Mouse (Mus musculus) stomach, embryonic 15.5 days (tissue): Measurements from ENCODE around the gene Pld1. TPM values are rescaled to one million over a fixed set of nuclear protein-coding genes. Genes with fewer than 3 reads are reported as not detected.
A peak's percentile ranks its signal among the peaks of the same experiment; 100 is the strongest.

Experiments used
- ATAC-seq: fragments of 200-750 bp; cut with Nextera tagmentation; 2 replicates; pipeline ENCODE4 v1.8.0; 2017; ENCODE audit warnings: low read depth, moderate number of reproducible peaks, moderate TSS enrichment; ENCODE audit not compliant: insufficient read depth, low FRiP score
- H3K27ac ChIP-seq: fragments of 300-500 bp; sonication (generic); 2 replicates; pipeline ENCODE4 v1.5.1; 2015; ENCODE audit warnings: mild to moderate bottlenecking, inconsistent platforms
- H3K27me3 ChIP-seq: fragments of 300-500 bp; sonication (generic); replicated peaks from 2 replicates; pipeline ENCODE4 v1.6.1; 2015; ENCODE audit warnings: inconsistent platforms
- H3K36me3 ChIP-seq: fragments of 300-500 bp; sonication (generic); 2 replicates; pipeline ENCODE4 v1.6.1; 2015; ENCODE audit warnings: inconsistent platforms
- H3K4me1 ChIP-seq: fragments of 300-500 bp; sonication (generic); 2 replicates; pipeline ENCODE4 v1.6.1; 2015; ENCODE audit warnings: inconsistent platforms
- H3K4me2 ChIP-seq: fragments of 300-500 bp; sonication (generic); 2 replicates; pipeline ENCODE4 v1.6.1; 2015; ENCODE audit warnings: mild to moderate bottlenecking, inconsistent platforms
- H3K4me3 ChIP-seq: fragments of 300-500 bp; sonication (generic); replicated peaks from 2 replicates; pipeline ENCODE4 v1.5.1; 2015; ENCODE audit warnings: inconsistent platforms
- H3K9ac ChIP-seq: fragments of 300-500 bp; sonication (generic); 2 replicates; pipeline ENCODE4 v1.6.1; 2015; ENCODE audit warnings: inconsistent platforms
- H3K9me3 ChIP-seq: fragments of 300-500 bp; sonication (generic); 2 replicates; pipeline ENCODE4 v1.6.1; 2016; ENCODE audit warnings: inconsistent platforms
- WGBS: fragments of 180-500 bp; shearing (Covaris S2); methylation state at CpG from one replicate; pipeline ENCODE4 v1.1.7; 2015; 5-methylcytosine and 5-hydroxymethylcytosine counted together
- polyA plus RNA-seq: library from polyadenylated mRNA; unstranded; fragments of >200 nt; fragmentation: Nextera tagmentation; extraction: Ambion mirVana; gene quantifications from 2 replicates; pipeline ENCODE4 v1.2.1, GENCODE M21; 2015

Pld1 gene
- polyA plus RNA-seq, 1 experiment from 2014 or later, result 7.1 TPM

- H3K4me1 ChIP-seq, result 0 out of 2 replicates have a peak, but pooled peaks cover 6% of the 10 kb centered on the region
- no peak overlapping the region for H3K4me3 ChIP-seq
- H3K4me2 ChIP-seq, result peak overlapping the region; percentile 32
- no peaks in the 10 kb centered on the region for H3K27me3 ChIP-seq
- WGBS, result 24% methylated on average over 21 of the region's 21 CpGs
- H3K9me3 ChIP-seq, result no peaks in the 10 kb centered on the region
- ATAC-seq, result peak; percentile 77
- no peaks in the 10 kb centered on the region for H3K36me3 ChIP-seq
- peak overlapping the region; percentile 51 for H3K27ac ChIP-seq
- H3K9ac ChIP-seq, result no peak overlapping the region
Observed at GRCm38 (mm10) chr3:28175997-28176967, 237.8 kb downstream of the Pld1 start.

GRCm38 (mm10) chr3:28178333-28178732 is 239.8 kb downstream of the Pld1 start:
- no peak overlapping the region for H3K9ac ChIP-seq
- no peak overlapping the region for H3K27ac ChIP-seq
- no peaks in the 10 kb centered on the region for H3K9me3 ChIP-seq
- no peak for ATAC-seq
- WGBS, result 57% methylated on average over 6 of the region's 6 CpGs
- 0 out of 2 replicates have a peak, but pooled peaks cover 6% of the 10 kb centered on the region for H3K4me1 ChIP-seq
- H3K27me3 ChIP-seq, result no peaks in the 10 kb centered on the region
- no peak overlapping the region for H3K4me3 ChIP-seq
- H3K36me3 ChIP-seq, result no peaks in the 10 kb centered on the region
- no peak overlapping the region for H3K4me2 ChIP-seq

Other genes with a start within 250 kb of the Pld1 start
- gene Fndc3b, start 227.4 kb upstream of the Pld1 start, polyA plus RNA-seq, result 24.5 and 27.1 TPM in 2 replicates
- gene Tmem212, start 42.3 kb upstream of the Pld1 start, polyA plus RNA-seq, result not detected in 2 replicates